Mouse (Mus musculus): ENCODE results near the gene Fpgs. TPM values are rescaled to one million over a fixed set of nuclear protein-coding genes. Genes with fewer than 3 reads are reported as not detected.

Fpgs gene
- polyA plus RNA-seq, 1 experiment from 2014 or later, result 21.9 TPM

DNA sequence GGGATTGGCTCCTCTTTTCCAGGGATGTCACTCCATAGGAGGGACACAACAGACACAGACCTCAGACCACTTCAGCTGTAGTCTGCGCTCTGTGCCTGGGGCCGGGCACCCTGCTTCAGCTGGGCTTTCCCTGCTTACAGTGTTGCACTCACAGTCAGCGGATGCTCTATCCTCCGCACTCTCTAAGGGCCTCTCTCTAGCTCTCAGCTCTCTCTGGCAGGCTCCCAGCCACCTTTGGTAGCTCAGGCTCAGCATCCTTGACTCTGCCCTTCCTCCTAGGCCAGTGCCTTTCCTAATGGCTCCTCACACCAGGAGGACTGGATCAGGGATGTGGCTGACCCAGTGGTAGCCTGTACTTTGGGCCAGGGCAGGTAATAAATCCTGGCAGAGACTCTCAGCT is 28.0 kb upstream of the Fpgs start:
- no peak overlapping the region for H3K4me3 ChIP-seq (ENCODE audit: low read depth, low read length)
- DNase-seq (ENCODE audit: low spot score), result no peak
- no peaks in the 10 kb centered on the region for H3K4me1 ChIP-seq (replicated peaks; ENCODE audit: control insufficient read depth, insufficient read depth, low read length)

DNA sequence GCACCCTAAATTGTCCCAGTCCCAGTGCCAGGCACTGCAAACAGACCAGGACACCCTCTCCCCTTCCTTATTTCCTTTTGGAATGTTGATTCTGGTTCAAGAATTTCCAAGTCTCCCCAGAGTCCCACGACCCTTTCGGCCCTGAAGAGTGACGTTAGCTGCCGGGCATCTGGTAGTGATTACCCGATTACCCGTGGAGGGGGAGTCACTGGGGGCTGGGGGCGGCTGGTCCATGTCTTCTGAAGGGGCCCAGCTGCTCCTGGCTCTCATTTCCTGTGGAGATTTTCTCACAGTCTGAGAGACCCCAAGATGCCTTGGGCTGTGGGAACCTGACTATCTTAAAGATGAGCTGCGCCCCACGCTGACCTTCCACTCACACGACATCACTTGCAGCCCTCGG is 26.9 kb upstream of the Fpgs start:
- H3K36me3 ChIP-seq (ENCODE audit: control insufficient read depth, insufficient read depth, low read length), result no peaks in the 10 kb centered on the region
- 59% methylated on average over 11 of the region's 11 CpGs for WGBS
- no peak overlapping the region for H3K4me3 ChIP-seq (ENCODE audit: low read depth, low read length)
- H3K9me3 ChIP-seq (ENCODE audit: control insufficient read depth, low read length), result no peaks in the 10 kb centered on the region
- no peak overlapping the region for H3K27ac ChIP-seq (ENCODE audit: low read depth, low read length)
- H3K4me2 ChIP-seq (ENCODE audit: low read depth, low read length, severe bottlenecking), result no peak overlapping the region
- H3K9ac ChIP-seq (ENCODE audit: low read length), result no peak overlapping the region
- H3K4me1 ChIP-seq (replicated peaks; ENCODE audit: control insufficient read depth, insufficient read depth, low read length), result no peaks in the 10 kb centered on the region
- no peaks in the 10 kb centered on the region for H3K27me3 ChIP-seq (ENCODE audit: control insufficient read depth, insufficient read depth, low read length)
- ATAC-seq (replicated peaks; ENCODE audit: low FRiP score) (no peak), DNase-seq (ENCODE audit: low spot score) (peak; percentile 62)

More for the DNA sequence above, 28.0 kb upstream of the Fpgs start:
- Histone ChIP-seq H3K36me3 (ENCODE audit: control insufficient read depth, insufficient read depth, low read length) (no peaks in the 10 kb centered on the region), H3K4me2 (ENCODE audit: low read depth, low read length, severe bottlenecking) (no peak overlapping the region), H3K9me3 (ENCODE audit: control insufficient read depth, low read length) (no peaks in the 10 kb centered on the region), H3K27ac (ENCODE audit: low read depth, low read length) (no peak overlapping the region), H3K27me3 (ENCODE audit: control insufficient read depth, insufficient read depth, low read length) (no peaks in the 10 kb centered on the region), H3K9ac (ENCODE audit: low read length) (no peak overlapping the region)
- WGBS, result 79% methylated on average over 4 of the region's 4 CpGs
- ATAC-seq (replicated peaks; ENCODE audit: low FRiP score), result no peak

DNA sequence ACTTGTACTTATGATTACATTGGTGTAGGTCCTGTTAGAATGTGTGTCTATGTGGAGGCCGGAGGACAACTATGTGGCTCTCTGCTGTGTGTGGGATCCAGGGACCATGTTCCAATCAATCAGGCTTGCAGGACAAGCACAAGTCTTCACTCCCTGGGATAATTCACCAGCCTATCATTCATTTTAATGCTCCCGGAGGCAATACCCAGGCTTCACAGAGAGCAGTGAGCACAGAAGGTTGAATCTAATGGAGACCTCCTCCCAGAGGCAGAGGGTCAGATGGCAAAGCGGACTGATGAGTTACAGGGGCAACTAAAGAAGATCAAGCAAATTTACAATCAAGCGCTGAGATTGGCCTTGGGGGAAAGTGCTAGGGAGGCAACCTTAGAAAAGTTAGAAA is 25.6 kb upstream of the Fpgs start:
- H3K9ac ChIP-seq (ENCODE audit: low read length), result no peak overlapping the region
- no peak overlapping the region for H3K4me2 ChIP-seq (ENCODE audit: low read depth, low read length, severe bottlenecking)
- no peak for ATAC-seq (replicated peaks; ENCODE audit: low FRiP score)
- no peak overlapping the region for H3K4me3 ChIP-seq (ENCODE audit: low read depth, low read length)
- no peak for DNase-seq (ENCODE audit: low spot score)
- H3K9me3 ChIP-seq (ENCODE audit: control insufficient read depth, low read length), result no peaks in the 10 kb centered on the region
- H3K4me1 ChIP-seq (replicated peaks; ENCODE audit: control insufficient read depth, insufficient read depth, low read length), result no peaks in the 10 kb centered on the region
- H3K27me3 ChIP-seq (ENCODE audit: control insufficient read depth, insufficient read depth, low read length), result no peaks in the 10 kb centered on the region
- H3K27ac ChIP-seq (ENCODE audit: low read depth, low read length), result no peak overlapping the region
- 81% methylated on average over 4 of the region's 4 CpGs for WGBS
- H3K36me3 ChIP-seq (ENCODE audit: control insufficient read depth, insufficient read depth, low read length), result no peaks in the 10 kb centered on the region

DNA sequence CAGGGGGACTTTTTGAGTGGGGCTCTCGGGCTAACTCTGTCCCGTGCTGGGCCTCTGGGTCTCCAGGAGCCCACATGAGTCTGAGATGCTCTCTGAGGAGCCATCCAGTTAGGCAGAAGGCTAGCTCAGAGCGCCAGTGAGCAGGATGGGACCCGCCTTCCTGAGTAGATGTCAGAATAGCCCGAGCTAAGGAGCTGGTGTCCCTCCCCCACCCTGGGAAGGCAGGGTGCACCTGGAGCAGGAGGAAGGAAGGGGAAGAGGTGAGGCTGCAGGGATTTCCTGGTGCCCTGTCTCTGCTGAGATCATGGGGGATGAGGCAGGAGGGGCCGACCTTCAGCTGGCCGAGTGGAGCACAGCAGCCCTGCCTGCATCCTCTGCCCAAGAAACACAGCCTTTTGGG is 24.5 kb upstream of the Fpgs start:
- no peaks in the 10 kb centered on the region for H3K36me3 ChIP-seq (ENCODE audit: control insufficient read depth, insufficient read depth, low read length)
- no peaks in the 10 kb centered on the region for H3K9me3 ChIP-seq (ENCODE audit: control insufficient read depth, low read length)
- DNase-seq (ENCODE audit: low spot score) (no peak), ATAC-seq (replicated peaks; ENCODE audit: low FRiP score) (no peak)
- no peak overlapping the region for H3K9ac ChIP-seq (ENCODE audit: low read length)
- H3K4me2 ChIP-seq (ENCODE audit: low read depth, low read length, severe bottlenecking), result peak overlapping the region; percentile 3; the same call in 1 of the 2 replicates
- no peak overlapping the region for H3K27ac ChIP-seq (ENCODE audit: low read depth, low read length)
- H3K4me1 ChIP-seq (replicated peaks; ENCODE audit: control insufficient read depth, insufficient read depth, low read length), result no peaks in the 10 kb centered on the region
- H3K27me3 ChIP-seq (ENCODE audit: control insufficient read depth, insufficient read depth, low read length), result no peaks in the 10 kb centered on the region
- H3K4me3 ChIP-seq (ENCODE audit: low read depth, low read length), result no peak overlapping the region
- WGBS, result 52% methylated on average over 7 of the region's 7 CpGs

DNA sequence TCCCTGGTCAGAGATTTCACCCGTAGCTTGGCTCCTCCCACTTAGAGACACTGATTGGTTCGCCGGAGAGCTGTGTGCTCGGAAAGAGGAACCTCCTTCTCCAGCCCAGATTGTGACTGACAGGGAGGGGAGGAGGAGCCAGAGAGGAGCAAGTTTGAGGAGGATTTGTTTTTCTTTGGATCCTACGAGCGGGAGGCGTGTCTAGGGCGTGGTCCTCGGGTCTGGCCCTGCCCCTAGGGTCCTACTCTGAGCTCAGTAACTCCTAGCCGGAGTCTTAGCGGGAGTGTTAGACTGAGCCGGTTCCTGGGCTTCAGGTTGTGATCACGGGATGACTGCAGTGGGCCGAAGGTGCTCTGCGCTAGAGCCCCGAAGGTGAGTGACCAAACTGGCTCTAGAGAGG is 23.5 kb upstream of the Fpgs start:
- WGBS, result under 1% methylated on average over 16 of the region's 16 CpGs
- H3K9me3 ChIP-seq (ENCODE audit: control insufficient read depth, low read length), result no peaks in the 10 kb centered on the region
- H3K4me3 ChIP-seq (ENCODE audit: low read depth, low read length), result peak overlapping the region; percentile 18
- no peaks in the 10 kb centered on the region for H3K4me1 ChIP-seq (replicated peaks; ENCODE audit: control insufficient read depth, insufficient read depth, low read length)
- H3K4me2 ChIP-seq (ENCODE audit: low read depth, low read length, severe bottlenecking), result peak overlapping the region; percentile 48; the same call in 1 of the 2 replicates
- DNase-seq (ENCODE audit: low spot score), result peak; percentile 94
- H3K36me3 ChIP-seq (ENCODE audit: control insufficient read depth, insufficient read depth, low read length), result no peaks in the 10 kb centered on the region
- H3K27ac ChIP-seq (ENCODE audit: low read depth, low read length), result no peak overlapping the region
- peak overlapping the region; percentile 9; the same call in 1 of the 2 replicates for H3K9ac ChIP-seq (ENCODE audit: low read length)
- H3K27me3 ChIP-seq (ENCODE audit: control insufficient read depth, insufficient read depth, low read length), result no peaks in the 10 kb centered on the region
- ATAC-seq (replicated peaks; ENCODE audit: low FRiP score), result peak; percentile 96

DNA sequence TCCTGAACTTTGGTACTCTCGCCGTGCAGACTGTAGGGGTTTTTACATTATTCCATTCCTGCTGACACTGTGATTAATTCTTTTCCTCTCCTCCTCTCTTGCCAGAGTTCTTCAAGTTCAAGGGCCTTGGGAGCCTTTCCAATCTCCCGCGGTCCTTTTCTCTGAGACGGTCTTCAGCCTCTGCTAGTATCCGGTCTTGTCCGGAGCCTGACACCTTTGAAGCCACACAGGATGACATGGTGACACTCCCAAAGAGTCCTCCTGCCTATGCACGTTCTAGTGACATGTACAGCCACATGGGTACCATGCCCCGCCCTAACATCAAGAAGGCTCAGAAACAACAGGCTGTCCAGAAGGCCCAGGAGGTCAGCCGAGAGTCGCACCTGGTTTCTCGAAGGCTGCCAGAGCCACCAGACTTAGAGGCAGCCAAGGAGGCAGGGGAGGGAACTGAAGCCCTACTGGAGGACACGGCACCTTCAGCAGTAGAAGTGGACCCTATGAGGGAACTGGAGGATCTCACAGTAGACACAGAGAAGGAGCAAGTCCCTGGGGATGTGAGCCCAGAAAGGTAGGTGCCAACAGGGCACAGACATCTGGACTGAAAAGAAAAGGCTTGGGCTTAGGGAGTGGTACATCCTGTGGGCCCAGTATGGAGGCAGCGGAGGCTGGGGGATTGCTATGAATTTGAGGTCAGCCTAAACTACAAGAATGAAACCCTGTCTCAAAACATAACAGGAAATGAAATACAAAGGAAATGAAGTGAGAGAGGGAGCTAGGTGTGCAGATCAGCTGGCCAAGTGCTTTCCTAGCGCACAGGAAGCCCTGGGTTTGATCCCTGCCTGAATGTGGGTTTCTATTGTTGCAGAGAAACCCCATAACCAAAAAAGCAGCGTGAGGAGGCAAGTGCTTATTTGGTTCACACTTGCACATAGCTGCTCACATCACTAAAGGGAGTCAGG is 21.2 kb upstream of the Fpgs start:
- no peak overlapping the region for H3K27ac ChIP-seq (ENCODE audit: low read depth, low read length)
- no peaks in the 10 kb centered on the region for H3K9me3 ChIP-seq (ENCODE audit: control insufficient read depth, low read length)
- H3K27me3 ChIP-seq (ENCODE audit: control insufficient read depth, insufficient read depth, low read length), result no peaks in the 10 kb centered on the region
- DNase-seq (ENCODE audit: low spot score) (no peak), ATAC-seq (replicated peaks; ENCODE audit: low FRiP score) (no peak)
- no peak overlapping the region for H3K4me2 ChIP-seq (ENCODE audit: low read depth, low read length, severe bottlenecking)
- no peak overlapping the region for H3K9ac ChIP-seq (ENCODE audit: low read length)
- no peaks in the 10 kb centered on the region for H3K36me3 ChIP-seq (ENCODE audit: control insufficient read depth, insufficient read depth, low read length)
- 84% methylated on average over 16 of the region's 16 CpGs for WGBS
- no peak overlapping the region for H3K4me3 ChIP-seq (ENCODE audit: low read depth, low read length)
- H3K4me1 ChIP-seq (replicated peaks; ENCODE audit: control insufficient read depth, insufficient read depth, low read length), result no peaks in the 10 kb centered on the region

DNA sequence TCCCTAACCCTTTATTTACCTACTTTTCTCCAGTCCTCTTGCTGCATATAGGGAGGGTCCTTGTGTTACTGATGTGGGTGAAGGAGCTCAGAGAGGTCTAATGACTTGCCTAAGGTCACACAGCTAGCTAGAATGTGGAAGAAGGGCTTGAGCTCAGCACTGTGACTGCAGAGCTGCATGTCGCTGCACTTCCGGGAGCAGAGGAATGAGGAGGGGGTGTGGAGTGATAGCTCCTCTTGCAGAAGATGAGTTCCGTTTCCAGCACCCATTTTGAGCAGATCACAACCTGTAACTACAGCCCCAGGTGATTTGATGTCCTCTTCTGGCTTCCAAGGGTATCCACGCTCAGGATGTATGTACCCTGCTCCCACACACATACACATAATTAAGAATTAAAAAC is 20.2 kb upstream of the Fpgs start:
- H3K4me2 ChIP-seq (ENCODE audit: low read depth, low read length, severe bottlenecking), result no peak overlapping the region
- H3K9ac ChIP-seq (ENCODE audit: low read length), result no peak overlapping the region
- DNase-seq (ENCODE audit: low spot score) (no peak), ATAC-seq (replicated peaks; ENCODE audit: low FRiP score) (no peak)
- WGBS, result 78% methylated on average over 4 of the region's 4 CpGs
- no peaks in the 10 kb centered on the region for H3K9me3 ChIP-seq (ENCODE audit: control insufficient read depth, low read length)
- no peaks in the 10 kb centered on the region for H3K36me3 ChIP-seq (ENCODE audit: control insufficient read depth, insufficient read depth, low read length)
- no peaks in the 10 kb centered on the region for H3K27me3 ChIP-seq (ENCODE audit: control insufficient read depth, insufficient read depth, low read length)
- no peak overlapping the region for H3K4me3 ChIP-seq (ENCODE audit: low read depth, low read length)
- no peaks in the 10 kb centered on the region for H3K4me1 ChIP-seq (replicated peaks; ENCODE audit: control insufficient read depth, insufficient read depth, low read length)
- H3K27ac ChIP-seq (ENCODE audit: low read depth, low read length), result no peak overlapping the region

DNA sequence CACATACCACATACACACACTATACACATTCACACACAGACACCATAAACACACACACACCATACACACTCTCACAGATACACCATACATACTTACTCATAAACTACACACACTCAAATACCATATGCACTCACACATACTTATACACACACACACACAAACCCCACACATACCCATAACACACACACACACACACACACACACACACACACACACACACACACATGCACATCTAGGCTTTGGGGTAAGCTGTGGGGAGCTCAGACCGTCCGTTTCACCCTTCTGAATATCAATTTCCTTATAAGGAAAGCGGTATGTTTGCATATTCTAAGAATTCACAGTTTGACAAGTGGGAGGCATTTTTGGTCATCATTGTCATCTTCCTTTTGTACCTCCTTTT is 18.6 kb upstream of the Fpgs start:
- no peak overlapping the region for H3K9ac ChIP-seq (ENCODE audit: low read length)
- no peak overlapping the region for H3K4me3 ChIP-seq (ENCODE audit: low read depth, low read length)
- no peaks in the 10 kb centered on the region for H3K27me3 ChIP-seq (ENCODE audit: control insufficient read depth, insufficient read depth, low read length)
- DNase-seq (ENCODE audit: low spot score) (no peak), ATAC-seq (replicated peaks; ENCODE audit: low FRiP score) (no peak)
- H3K4me2 ChIP-seq (ENCODE audit: low read depth, low read length, severe bottlenecking), result no peak overlapping the region
- H3K36me3 ChIP-seq (ENCODE audit: control insufficient read depth, insufficient read depth, low read length), result no peaks in the 10 kb centered on the region
- 88% methylated on average over 3 of the region's 3 CpGs for WGBS
- no peaks in the 10 kb centered on the region for H3K9me3 ChIP-seq (ENCODE audit: control insufficient read depth, low read length)
- no peak overlapping the region for H3K27ac ChIP-seq (ENCODE audit: low read depth, low read length)
- 0 out of 2 replicates have a peak, but pooled peaks cover 1% of the 10 kb centered on the region for H3K4me1 ChIP-seq (replicated peaks; ENCODE audit: control insufficient read depth, insufficient read depth, low read length)

DNA sequence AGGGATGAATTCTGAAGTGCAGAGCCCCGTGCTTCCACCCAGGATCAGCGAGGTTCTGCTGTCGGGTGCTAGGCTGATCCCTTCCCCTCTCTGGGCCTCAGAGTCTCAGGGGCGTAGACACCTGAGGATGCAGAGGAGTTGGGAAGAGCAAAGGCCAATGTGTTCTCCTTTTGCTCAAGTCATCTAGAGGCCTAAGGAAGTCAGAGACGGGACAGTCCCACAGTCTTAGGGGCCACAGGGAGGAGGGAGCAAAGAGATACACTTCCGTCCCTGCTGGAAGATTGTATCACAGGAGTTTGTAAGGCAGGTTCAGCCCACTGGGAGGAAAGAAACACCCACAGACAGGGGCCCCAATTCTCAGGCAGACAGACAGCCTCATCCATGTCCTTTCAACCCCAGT is 18.1 kb upstream of the Fpgs start:
- Histone ChIP-seq H3K9ac (ENCODE audit: low read length) (no peak overlapping the region), H3K4me2 (ENCODE audit: low read depth, low read length, severe bottlenecking) (no peak overlapping the region), H3K36me3 (ENCODE audit: control insufficient read depth, insufficient read depth, low read length) (no peaks in the 10 kb centered on the region), H3K9me3 (ENCODE audit: control insufficient read depth, low read length) (no peaks in the 10 kb centered on the region), H3K4me3 (ENCODE audit: low read depth, low read length) (no peak overlapping the region), H3K4me1 (replicated peaks; ENCODE audit: control insufficient read depth, insufficient read depth, low read length) (0 out of 2 replicates have a peak, but pooled peaks cover 1% of the 10 kb centered on the region), H3K27me3 (ENCODE audit: control insufficient read depth, insufficient read depth, low read length) (no peaks in the 10 kb centered on the region), H3K27ac (ENCODE audit: low read depth, low read length) (no peak overlapping the region)
- no peak for ATAC-seq (replicated peaks; ENCODE audit: low FRiP score)
- WGBS, result 56% methylated on average over 6 of the region's 6 CpGs
- DNase-seq (ENCODE audit: low spot score), result no peak

Measured in forebrain, embryonic 11.5 days (tissue).